Mouse (Mus musculus) limb, embryonic 11.5 days (tissue): ENCODE measurements around the gene Xpo5. TPM values are rescaled to one million over a fixed set of nuclear protein-coding genes. Genes with fewer than 3 reads are reported as not detected.

Experiments used
- ATAC-seq: fragments of 200-750 bp; cut with Nextera tagmentation; 2 replicates; pipeline ENCODE4 v1.8.0; 2017; ENCODE audit warnings: low read depth; ENCODE audit not compliant: insufficient number of reproducible peaks, low FRiP score, low TSS enrichment
- DNase-seq: peaks from one replicate; pipeline ENCODE4 v3.0.0-alpha.2; 2015; ENCODE audit warnings: low spot score
- H3K27ac ChIP-seq: fragments of 300-500 bp; sonication (generic); replicated peaks from 2 replicates; pipeline ENCODE4 v1.5.1; 2014; ENCODE audit warnings: low read depth, mild to moderate bottlenecking, low read length
- H3K27me3 ChIP-seq: fragments of 300-500 bp; sonication (generic); 2 replicates; pipeline ENCODE4 v1.6.1; 2014; ENCODE audit warnings: mild to moderate bottlenecking, low read length, mixed read lengths; ENCODE audit not compliant: control insufficient read depth, insufficient read depth
- H3K36me3 ChIP-seq: fragments of 300-500 bp; sonication (generic); 2 replicates; pipeline ENCODE4 v1.6.1; 2014; ENCODE audit warnings: mild to moderate bottlenecking, low read length, moderate library complexity, mixed read lengths; ENCODE audit not compliant: control insufficient read depth, insufficient read depth
- H3K4me1 ChIP-seq: fragments of 300-500 bp; sonication (generic); 2 replicates; pipeline ENCODE4 v1.6.1; 2014; ENCODE audit warnings: low read length, mixed read lengths; ENCODE audit not compliant: control insufficient read depth, insufficient read depth
- H3K4me2 ChIP-seq: fragments of 300-500 bp; sonication (generic); 2 replicates; pipeline ENCODE4 v1.6.1; 2014; ENCODE audit warnings: low read depth, mild to moderate bottlenecking, moderate library complexity; ENCODE audit not compliant: severe bottlenecking
- H3K4me3 ChIP-seq: fragments of 300-500 bp; sonication (generic); 2 replicates; pipeline ENCODE4 v1.5.1; 2014; ENCODE audit warnings: low read depth, low read length
- H3K9ac ChIP-seq: fragments of 300-500 bp; sonication (generic); 2 replicates; pipeline ENCODE4 v1.6.1; 2014; ENCODE audit warnings: mild to moderate bottlenecking, low read length
- H3K9me3 ChIP-seq: fragments of 300-500 bp; sonication (generic); 2 replicates; pipeline ENCODE4 v1.6.1; 2016; ENCODE audit warnings: low read length; ENCODE audit not compliant: control insufficient read depth
- WGBS: fragments of 180-500 bp; shearing (Covaris S2); extraction: QIAGEN DNeasy Blood & Tissue Kit; methylation state at CpG from one replicate; pipeline ENCODE4 v1.1.7; 2014; 5-methylcytosine and 5-hydroxymethylcytosine counted together
- polyA plus RNA-seq: library from polyadenylated mRNA; unstranded; fragments of >200 nt; fragmentation: Nextera tagmentation; extraction: Ambion mirVana; gene quantifications from 2 replicates; pipeline ENCODE4 v1.2.1, GENCODE M21; 2014

The Xpo5 gene
- polyA plus RNA-seq, 1 experiment from 2014 or later, result 73.8 TPM

GRCm38 (mm10) chr17:46254106-46254505 is 51.5 kb downstream of the Xpo5 start:
- peaks cover 4% of the 10 kb centered on the region; the same call in 1 of the 2 replicates for H3K4me1 ChIP-seq
- H3K4me3 ChIP-seq, result peak overlapping the region; percentile 53
- DNase-seq (no peak), ATAC-seq (peak; percentile 3; the same call in 1 of the 2 replicates)
- H3K4me2 ChIP-seq, result peak overlapping the region; percentile 100
- peaks cover 14% of the 10 kb centered on the region for H3K27me3 ChIP-seq
- under 1% methylated on average over 54 of the region's 54 CpGs for WGBS
- H3K9me3 ChIP-seq, result 0 out of 2 replicates have a peak, but pooled peaks cover 4% of the 10 kb centered on the region
- H3K9ac ChIP-seq, result peak overlapping the region; percentile 50
- no peak overlapping the region for H3K27ac ChIP-seq
- H3K36me3 ChIP-seq, result peaks cover 31% of the 10 kb centered on the region

- H3K9ac ChIP-seq, result no peak overlapping the region
- 29% methylated on average over 6 of the region's 6 CpGs for WGBS
- H3K36me3 ChIP-seq, result peaks cover 29% of the 10 kb centered on the region
- peaks cover 14% of the 10 kb centered on the region for H3K27me3 ChIP-seq
- no peak overlapping the region for H3K4me3 ChIP-seq
- no peak for ATAC-seq
- no peak for DNase-seq
- H3K4me1 ChIP-seq, result peaks cover 4% of the 10 kb centered on the region; the same call in 1 of the 2 replicates
- no peak overlapping the region for H3K4me2 ChIP-seq
- no peak overlapping the region for H3K27ac ChIP-seq
- 0 out of 2 replicates have a peak, but pooled peaks cover 4% of the 10 kb centered on the region for H3K9me3 ChIP-seq
These were observed 52.6 kb downstream of the Xpo5 start for GRCm38 (mm10) chr17:46255147-46255546.

GRCm38 (mm10) chr17:46258279-46259053 is 55.9 kb downstream of the Xpo5 start:
- peaks cover 4% of the 10 kb centered on the region; the same call in 1 of the 2 replicates for H3K4me1 ChIP-seq
- peaks cover 14% of the 10 kb centered on the region for H3K27me3 ChIP-seq
- H3K9ac ChIP-seq, result no peak overlapping the region
- ATAC-seq, result no peak
- H3K4me3 ChIP-seq, result no peak overlapping the region
- 0 out of 2 replicates have a peak, but pooled peaks cover 4% of the 10 kb centered on the region for H3K9me3 ChIP-seq
- WGBS, result 89% methylated on average over 30 of the region's 30 CpGs
- no peak for DNase-seq
- H3K36me3 ChIP-seq, result peaks cover 23% of the 10 kb centered on the region
- no peak overlapping the region for H3K4me2 ChIP-seq
- H3K27ac ChIP-seq, result no peak overlapping the region

GRCm38 (mm10) chr17:46259675-46260074 is 57.1 kb downstream of the Xpo5 start:
- H3K4me3 ChIP-seq, result no peak overlapping the region
- peaks cover 7% of the 10 kb centered on the region for H3K27me3 ChIP-seq
- 0 out of 2 replicates have a peak, but pooled peaks cover 4% of the 10 kb centered on the region for H3K9me3 ChIP-seq
- whole genome bisulfite sequencing, result 93% methylated on average over 17 of the region's 17 CpGs
- DNase-seq, result no peak
- H3K4me2 ChIP-seq, result no peak overlapping the region
- peaks cover 30% of the 10 kb centered on the region for H3K36me3 ChIP-seq
- no peak overlapping the region for H3K9ac ChIP-seq
- no peaks in the 10 kb centered on the region for H3K4me1 ChIP-seq
- ATAC-seq, result no peak
- no peak overlapping the region for H3K27ac ChIP-seq

- Histone ChIP-seq H3K9me3 (no peaks in the 10 kb centered on the region), H3K27ac (no peak overlapping the region), H3K4me1 (0 out of 2 replicates have a peak, but pooled peaks cover 3% of the 10 kb centered on the region), H3K27me3 (no peaks in the 10 kb centered on the region), H3K4me3 (no peak overlapping the region), H3K4me2 (no peak overlapping the region), H3K36me3 (peaks cover 31% of the 10 kb centered on the region), H3K9ac (no peak overlapping the region)
- 89% methylated on average over 5 of the region's 5 CpGs for WGBS
- ATAC-seq, result no peak
- no peak for DNase-seq
These were observed 59.7 kb downstream of the Xpo5 start for GRCm38 (mm10) chr17:46262201-46262694.

GRCm38 (mm10) chr17:46265502-46265901 is 62.9 kb downstream of the Xpo5 start:
- H3K4me1 ChIP-seq, result 0 out of 2 replicates have a peak, but pooled peaks cover 3% of the 10 kb centered on the region
- WGBS, result 75% methylated on average over 12 of the region's 12 CpGs
- no peak overlapping the region for H3K4me2 ChIP-seq
- H3K27ac ChIP-seq, result no peak overlapping the region
- no peaks in the 10 kb centered on the region for H3K27me3 ChIP-seq
- ATAC-seq, result no peak
- H3K36me3 ChIP-seq, result peaks cover 20% of the 10 kb centered on the region
- H3K4me3 ChIP-seq, result no peak overlapping the region
- no peak for DNase-seq
- no peak overlapping the region for H3K9ac ChIP-seq
- no peaks in the 10 kb centered on the region for H3K9me3 ChIP-seq

- Histone ChIP-seq H3K4me3 (no peak overlapping the region), H3K36me3 (peaks cover 26% of the 10 kb centered on the region), H3K27ac (no peak overlapping the region), H3K27me3 (no peaks in the 10 kb centered on the region), H3K9ac (no peak overlapping the region), H3K4me1 (0 out of 2 replicates have a peak, but pooled peaks cover 3% of the 10 kb centered on the region), H3K9me3 (no peaks in the 10 kb centered on the region), H3K4me2 (no peak overlapping the region)
- 26% methylated on average over 14 of the region's 14 CpGs for WGBS
- DNase-seq, result peak; percentile 90
- no peak for ATAC-seq
These were observed 63.5 kb downstream of the Xpo5 start for GRCm38 (mm10) chr17:46265918-46266618.

GRCm38 (mm10) chr17:46266986-46267385 is 64.4 kb downstream of the Xpo5 start:
- Histone ChIP-seq H3K4me1 (0 out of 2 replicates have a peak, but pooled peaks cover 3% of the 10 kb centered on the region), H3K27ac (no peak overlapping the region), H3K36me3 (peaks cover 28% of the 10 kb centered on the region), H3K27me3 (no peaks in the 10 kb centered on the region), H3K9me3 (no peaks in the 10 kb centered on the region), H3K4me2 (no peak overlapping the region), H3K9ac (no peak overlapping the region), H3K4me3 (no peak overlapping the region)
- DNase-seq, result no peak
- WGBS, result 55% methylated on average over 6 of the region's 6 CpGs
- ATAC-seq, result no peak
